Comparison of ENCODE assay signal across 19 mouse cellular contexts in genomic region chr11:75911962-75912361, GRCm38 (mm10). TPM values are rescaled to one million over a fixed set of nuclear protein-coding genes. Genes with fewer than 3 reads are reported as not detected.
DNase-seq lines count a peak whose midpoint lies in the region; ATAC-seq and TF ChIP-seq lines count a peak whose summit lies in the region.
"Had no signal": no experiment of that assay in that cellular context is flagged by ENCODE, and none has a peak within 500 bp of the region (broad histone marks: within the 10 kb centered on the region; RNA-seq: fewer than 3 reads in every experiment).

No protein-coding gene starts in this region.

- peak; percentile 60 for TF ChIP-seq CTCF in heart, adult 2 months (IDR thresholded peaks at IDR 0.05)
- 0 out of 2 replicates have a peak, but pooled peaks have one; percentile 2 for TF ChIP-seq CTCF in lung, adult 2 months (IDR thresholded peaks at IDR 0.05; ENCODE audit: insufficient read depth, low read length)

- no peak for DNase-seq in heart, adult 2 months
- DNase-seq in lung, adult 2 months = no peak
- no peak for DNase-seq in lung, postnatal 10 days
- DNase-seq in A20 (ENCODE audit: low read depth, low spot score) (peak; percentile 13), R1 (ENCODE audit: low read depth, low spot score) (peak; percentile 46)
- no peak for DNase-seq in urinary bladder, postnatal 25 days (ENCODE audit: low spot score)
- DNase-seq: adrenal gland, adult 2 months; cerebellum, adult 11-12 months; cerebellum, postnatal 36 days; gastrocnemius, postnatal 25 days; kidney, postnatal 36 days; left cerebral cortex, postnatal 4 days; liver, embryonic 13.5 days had no signal

- H3K9ac ChIP-seq in heart, adult 2 months (ENCODE audit: low read depth, low read length) = no peak overlapping the region
- no peak overlapping the region for H3K9ac ChIP-seq in heart, embryonic 12.5 days
- H3K9ac ChIP-seq in hindbrain, embryonic 13.5 days = no peak overlapping the region
- H3K9ac ChIP-seq: intestine, embryonic 15.5 days; liver, embryonic 13.5 days had no signal

- TF ChIP-seq EP300 in heart, adult 2 months (IDR thresholded peaks at IDR 0.05; ENCODE audit: insufficient read depth, low read depth, low read length) = no peak

- no peaks in the 10 kb centered on the region for H3K79me2 ChIP-seq in heart, adult 2 months (replicated peaks; ENCODE audit: control insufficient read depth, insufficient read depth, low read length)

- no peaks in the 10 kb centered on the region for H3K36me3 ChIP-seq in heart, adult 2 months (ENCODE audit: control insufficient read depth, insufficient read depth, low read length)
- peaks cover 5% of the 10 kb centered on the region; the same call in 1 of the 2 replicates for H3K36me3 ChIP-seq in heart, embryonic 12.5 days
- H3K36me3 ChIP-seq in hindbrain, embryonic 13.5 days = no peaks in the 10 kb centered on the region
- H3K36me3 ChIP-seq: embryonic facial prominence, embryonic 10.5 days; intestine, embryonic 15.5 days; liver, embryonic 13.5 days had no signal

- WGBS in heart, adult 2 months = 96% methylated on average over 1 of the region's 1 CpGs
- WGBS in heart, embryonic 12.5 days = 92% methylated on average over 1 of the region's 1 CpGs
- WGBS in lung, adult 2 months = 94% methylated on average over 1 of the region's 1 CpGs
- 98% methylated on average over 1 of the region's 1 CpGs for WGBS in hindbrain, embryonic 13.5 days

- H3K4me2 ChIP-seq in heart, embryonic 12.5 days = no peak overlapping the region
- no peak overlapping the region for H3K4me2 ChIP-seq in hindbrain, embryonic 13.5 days
- H3K4me2 ChIP-seq: intestine, embryonic 15.5 days; liver, embryonic 13.5 days had no signal

- ATAC-seq in heart, embryonic 12.5 days (ENCODE audit: insufficient number of reproducible peaks, low FRiP score) = no peak
- ATAC-seq in hindbrain, embryonic 13.5 days (ENCODE audit: low FRiP score) = no peak
- ATAC-seq: forebrain, embryonic 16.5 days; intestine, embryonic 15.5 days had no signal

- H3K9me3 ChIP-seq in heart, embryonic 12.5 days (replicated peaks) = peaks cover 7% of the 10 kb centered on the region; the same call in 1 of the 2 replicates
- no peaks in the 10 kb centered on the region for H3K9me3 ChIP-seq in hindbrain, embryonic 13.5 days
- H3K9me3 ChIP-seq: intestine, embryonic 15.5 days; liver, embryonic 13.5 days had no signal

- H3K4me1 ChIP-seq in heart, adult 2 months (ENCODE audit: control insufficient read depth, insufficient read depth, low read length) = no peaks in the 10 kb centered on the region
- peaks cover 23% of the 10 kb centered on the region for H3K4me1 ChIP-seq in heart, embryonic 12.5 days (replicated peaks)
- peaks cover 3% of the 10 kb centered on the region; the same call in 1 of the 2 replicates for H3K4me1 ChIP-seq in lung, adult 2 months (ENCODE audit: control insufficient read depth, insufficient read depth, low read length)
- peaks cover 19% of the 10 kb centered on the region for H3K4me1 ChIP-seq in hindbrain, embryonic 13.5 days (replicated peaks)

- no peak overlapping the region for H3K4me3 ChIP-seq in heart, adult 2 months
- no peak overlapping the region for H3K4me3 ChIP-seq in heart, embryonic 12.5 days
- no peak overlapping the region for H3K4me3 ChIP-seq in lung, adult 2 months (replicated peaks; ENCODE audit: extremely low read depth, low read depth, low read length)
- no peak overlapping the region for H3K4me3 ChIP-seq in hindbrain, embryonic 13.5 days
- H3K4me3 ChIP-seq: embryonic facial prominence, embryonic 10.5 days; erythroblast, embryonic 14.5 days; intestine, embryonic 15.5 days; liver, embryonic 13.5 days had no signal

- intact Hi-C loops in heart, adult 2 months (cut with DNase I) = loop anchor here (2.0 to 5.0 kb wide), 3 partner anchors 130 to 255 kb away; no protein-coding TSS in a partner anchor

- H3K27ac ChIP-seq in heart, adult 2 months = no peak overlapping the region
- no peak overlapping the region for H3K27ac ChIP-seq in heart, embryonic 12.5 days (ENCODE audit: poor library complexity, severe bottlenecking)
- no peak overlapping the region for H3K27ac ChIP-seq in hindbrain, embryonic 13.5 days
- H3K27ac ChIP-seq: embryonic facial prominence, embryonic 10.5 days; intestine, embryonic 15.5 days; liver, embryonic 13.5 days had no signal

- no peaks in the 10 kb centered on the region for H3K27me3 ChIP-seq in heart, adult 2 months (ENCODE audit: control insufficient read depth, insufficient read depth, low read length)
- peaks cover 4% of the 10 kb centered on the region; the same call in 1 of the 2 replicates for H3K27me3 ChIP-seq in heart, embryonic 12.5 days (replicated peaks)
- H3K27me3 ChIP-seq in hindbrain, embryonic 13.5 days = no peaks in the 10 kb centered on the region
- H3K27me3 ChIP-seq: intestine, embryonic 15.5 days; liver, embryonic 13.5 days had no signal

- TF ChIP-seq POLR2A in heart, adult 2 months (IDR thresholded peaks at IDR 0.05; ENCODE audit: insufficient read depth, low read depth, low read length) = no peak
- TF ChIP-seq POLR2A in lung, adult 2 months (IDR thresholded peaks at IDR 0.05; ENCODE audit: borderline replicate concordance, extremely low read depth, low read depth, low read length) = no peak

RNA-seq across cellular contexts. Expression of gene Rph3al, which starts 26.3 kb away (rescaled TPM):
- total RNA-seq in heart, adult 2 months (2021) = 10 to 100 TPM; 11.1 to 11.7 TPM
- polyA plus RNA-seq in heart, adult 2 months (2012; rRNA removed) = 5.9 and 6.6 TPM in 2 replicates
- polyA plus RNA-seq in heart, embryonic 12.5 days (2016; fragmentation: Nextera tagmentation; extraction: Ambion mirVana) = 6.2 and 7.1 TPM in 2 replicates
- polyA plus RNA-seq in lung, adult 2 months (2012; rRNA removed) = 15.5 and 17.7 TPM in 2 replicates
- 2.2 and 2.5 TPM in 2 replicates for polyA plus RNA-seq in hindbrain, embryonic 13.5 days (2015; fragmentation: Nextera tagmentation; extraction: Ambion mirVana)
- polyA plus RNA-seq: erythroblast, embryonic 14.5 days had no signal

Comparison
In these comparisons a context has a peak if more than half of its experiments do, and no peak if none do; other contexts are left out.
1. DNase-seq: peak in A20 (single experiment) and R1 (single experiment); none in heart, adult 2 months (0 of 2), lung, adult 2 months (single experiment), lung, postnatal 10 days (single experiment) and urinary bladder, postnatal 25 days (single experiment).